Mouse (Mus musculus) retina, embryonic 14.5 days (tissue): ENCODE data around the gene Hcn2.

Source experiments
- DNase-seq: peaks from one replicate; pipeline ENCODE4 v3.0.0-alpha.2; 2015; ENCODE audit warnings: low spot score

The Hcn2 gene

GRCm38 (mm10) chr10:79774486-79775279, 58.2 kb downstream of the Hcn2 start:
- no peak for DNase-seq

- DNase-seq: no peak
These were observed 60.7 kb downstream of the Hcn2 start, which contains the start of gene Fstl3 for GRCm38 (mm10) chr10:79777103-79777531. Fstl3 (plus strand) TSS chr10:79777272.

DNA sequence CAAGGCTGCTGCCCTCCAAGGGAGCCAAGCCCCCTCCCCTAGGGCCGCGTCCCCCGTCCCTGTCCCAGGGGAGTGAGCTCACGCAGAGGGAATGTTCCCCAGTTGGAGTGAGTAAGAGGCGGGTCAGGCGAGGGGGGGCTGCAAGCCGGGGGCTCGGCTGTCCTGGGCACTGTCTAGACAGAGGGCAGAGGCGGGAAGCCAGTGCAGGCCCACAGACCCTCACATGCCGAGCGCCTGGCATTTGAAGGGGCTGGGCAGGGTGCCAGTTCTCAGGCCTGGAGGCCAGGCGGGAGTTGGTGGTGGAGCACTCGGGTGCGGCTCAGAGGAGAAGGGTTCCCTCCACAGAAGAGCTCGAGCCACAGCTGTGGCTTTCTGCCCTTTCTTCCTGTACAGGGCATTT, 61.6 kb downstream of the Hcn2 start:
- no peak for DNase-seq

DNA sequence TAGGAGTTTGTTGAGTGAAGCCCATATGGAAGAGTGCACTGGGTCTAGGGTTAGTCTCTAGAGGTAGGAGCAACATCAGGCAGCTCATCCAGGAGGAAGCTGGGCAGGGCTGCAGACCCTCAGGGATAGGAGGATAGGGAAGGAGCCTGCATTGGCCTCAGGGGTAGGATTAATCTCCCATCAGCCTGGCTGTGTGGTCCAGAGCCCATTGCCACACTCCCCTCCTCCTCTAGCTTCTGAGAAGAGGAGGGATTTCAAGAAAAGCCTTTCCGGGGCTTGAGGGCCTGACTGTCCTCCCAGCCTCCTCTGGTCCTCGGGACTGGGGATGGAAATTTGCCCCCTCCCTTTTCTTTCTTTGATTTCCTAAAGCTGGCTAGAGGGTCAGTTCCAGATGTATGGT, 62.8 kb downstream of the Hcn2 start:
- no peak for DNase-seq

GRCm38 (mm10) chr10:79779784-79780663, 63.6 kb downstream of the Hcn2 start:
- peak; percentile 97 for DNase-seq

- DNase-seq: peak; percentile 80
These were observed 64.2 kb downstream of the Hcn2 start for GRCm38 (mm10) chr10:79780664-79781015.

DNA sequence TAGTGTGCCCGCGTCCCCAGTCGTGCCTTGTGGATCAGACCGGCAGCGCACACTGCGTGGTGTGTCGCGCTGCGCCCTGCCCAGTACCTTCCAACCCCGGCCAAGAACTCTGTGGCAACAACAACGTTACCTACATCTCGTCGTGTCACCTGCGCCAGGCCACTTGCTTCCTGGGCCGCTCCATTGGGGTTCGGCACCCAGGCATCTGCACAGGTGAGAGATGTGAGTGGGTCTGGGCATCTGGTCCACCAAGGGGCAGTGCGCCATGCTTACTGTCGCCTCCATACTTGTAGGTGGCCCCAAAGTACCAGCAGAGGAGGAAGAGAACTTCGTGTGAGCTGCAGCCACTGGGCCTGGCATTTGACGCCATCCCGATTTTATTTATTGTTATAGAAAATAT, 64.7 kb downstream of the Hcn2 start:
- DNase-seq: no peak

GRCm38 (mm10) chr10:79781956-79782355, 65.5 kb downstream of the Hcn2 start:
- DNase-seq: no peak

DNA sequence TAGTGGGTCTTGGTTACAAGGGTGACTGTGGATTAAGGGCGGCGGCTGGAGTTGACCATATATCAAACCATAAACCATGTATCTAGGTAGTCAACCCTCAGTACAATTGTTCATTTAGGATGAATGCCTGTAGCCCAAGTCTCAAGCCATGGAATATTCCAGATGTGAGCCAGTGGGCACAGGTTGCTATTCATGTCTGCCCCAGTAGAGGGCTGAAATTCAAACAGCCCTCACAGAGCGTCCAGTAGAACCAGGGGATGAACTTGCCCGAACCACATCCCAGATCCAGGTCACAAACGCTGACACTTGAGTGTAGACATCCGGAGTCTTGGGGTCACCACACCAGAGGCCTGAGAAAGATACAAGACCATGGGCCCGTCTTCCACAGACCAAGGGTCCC, 66.6 kb downstream of the Hcn2 start:
- DNase-seq: no peak

GRCm38 (mm10) chr10:79783920-79784800, 67.7 kb downstream of the Hcn2 start:
- DNase-seq: peak; percentile 77
